Mouse (Mus musculus): ENCODE measurements at regions not wholly inside any gene's neighbourhood (a gene's known extent, or its start where the extent isn't known, plus 50 kb on each side); places are given as distances from the start of the nearest gene placed in this dataset.

GRCm38 (mm10) chr10:98044579-98044978 is 318.0 kb upstream of the C030005K15Rik start:
- Histone ChIP-seq H3K4me2 (ENCODE audit: low read depth, low read length) (no peak overlapping the region), H3K27me3 (ENCODE audit: control insufficient read depth, insufficient read depth, low read length) (no peaks in the 10 kb centered on the region), H3K4me3 (ENCODE audit: low read depth, low read length) (no peak overlapping the region), H3K27ac (replicated peaks; ENCODE audit: low read depth, low read length) (no peak overlapping the region), H3K4me1 (ENCODE audit: control insufficient read depth, insufficient read depth, low read length) (no peaks in the 10 kb centered on the region), H3K9ac (replicated peaks; ENCODE audit: low read length) (no peak overlapping the region), H3K36me3 (replicated peaks; ENCODE audit: control insufficient read depth, insufficient read depth, low read depth, low read length) (no peaks in the 10 kb centered on the region), H3K9me3 (replicated peaks; ENCODE audit: control insufficient read depth, low read length) (no peaks in the 10 kb centered on the region)
- ATAC-seq (replicated peaks; ENCODE audit: insufficient number of reproducible peaks, low FRiP score, low TSS enrichment, low read depth): no peak
- no peak for DNase-seq (ENCODE audit: low spot score)

DNA sequence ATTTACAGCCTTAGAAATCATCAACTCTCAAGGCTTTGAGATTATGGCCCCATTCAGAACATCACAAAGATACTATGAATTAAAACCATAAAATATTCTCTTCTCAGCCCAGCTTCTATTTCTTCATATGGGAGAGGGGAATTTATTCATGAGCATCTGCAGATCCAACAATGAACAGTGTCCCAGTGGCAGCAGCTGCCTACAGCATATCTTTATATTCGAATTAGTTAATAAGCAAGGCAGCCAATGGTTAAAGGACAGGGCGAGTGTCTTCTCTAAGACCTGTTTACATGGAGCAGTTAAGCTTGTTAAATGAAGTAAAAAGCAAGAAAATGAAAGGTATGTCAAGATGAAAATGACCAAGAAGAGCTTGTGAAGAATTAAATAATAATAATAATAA is 346.9 kb upstream of the C030005K15Rik start:
- Histone ChIP-seq H3K27me3 (ENCODE audit: control insufficient read depth, insufficient read depth, low read length) (no peaks in the 10 kb centered on the region), H3K4me1 (ENCODE audit: control insufficient read depth, insufficient read depth, low read length) (no peaks in the 10 kb centered on the region), H3K27ac (replicated peaks; ENCODE audit: low read depth, low read length) (no peak overlapping the region), H3K4me3 (ENCODE audit: low read depth, low read length) (no peak overlapping the region), H3K9ac (replicated peaks; ENCODE audit: low read length) (no peak overlapping the region), H3K9me3 (replicated peaks; ENCODE audit: control insufficient read depth, low read length) (no peaks in the 10 kb centered on the region), H3K36me3 (replicated peaks; ENCODE audit: control insufficient read depth, insufficient read depth, low read depth, low read length) (no peaks in the 10 kb centered on the region), H3K4me2 (ENCODE audit: low read depth, low read length) (no peak overlapping the region)
- no peak for ATAC-seq (replicated peaks; ENCODE audit: insufficient number of reproducible peaks, low FRiP score, low TSS enrichment, low read depth)
- no peak for DNase-seq (ENCODE audit: low spot score)
- 90% methylated on average over 2 of the region's 2 CpGs for WGBS

DNA sequence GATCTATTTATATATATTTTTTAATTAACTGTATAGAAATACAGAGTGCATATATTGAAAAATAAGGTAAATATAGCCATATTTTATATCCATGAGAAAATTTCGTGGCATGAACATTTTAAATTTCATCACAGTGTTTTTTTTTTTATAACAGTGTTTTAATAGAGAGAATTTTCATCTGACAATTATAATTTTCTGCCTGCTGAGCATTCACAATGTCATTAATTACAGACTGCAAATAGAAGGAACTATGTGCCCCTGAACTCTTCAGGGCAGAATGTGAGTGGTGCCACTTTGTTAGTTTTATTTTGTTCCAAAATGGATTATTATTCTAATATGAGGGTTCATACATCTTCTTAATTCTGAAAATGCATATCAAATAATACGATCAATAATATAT is 358.3 kb upstream of the C030005K15Rik start:
- DNase-seq (ENCODE audit: low spot score) (no peak), ATAC-seq (replicated peaks; ENCODE audit: insufficient number of reproducible peaks, low FRiP score, low TSS enrichment, low read depth) (no peak)
- no peak overlapping the region for H3K9ac ChIP-seq (replicated peaks; ENCODE audit: low read length)
- no peaks in the 10 kb centered on the region for H3K4me1 ChIP-seq (ENCODE audit: control insufficient read depth, insufficient read depth, low read length)
- H3K4me3 ChIP-seq (ENCODE audit: low read depth, low read length): no peak overlapping the region
- WGBS: 66% methylated on average over 2 of the region's 2 CpGs
- H3K27me3 ChIP-seq (ENCODE audit: control insufficient read depth, insufficient read depth, low read length): no peaks in the 10 kb centered on the region
- no peak overlapping the region for H3K27ac ChIP-seq (replicated peaks; ENCODE audit: low read depth, low read length)
- H3K9me3 ChIP-seq (replicated peaks; ENCODE audit: control insufficient read depth, low read length): no peaks in the 10 kb centered on the region
- H3K4me2 ChIP-seq (ENCODE audit: low read depth, low read length): no peak overlapping the region
- H3K36me3 ChIP-seq (replicated peaks; ENCODE audit: control insufficient read depth, insufficient read depth, low read depth, low read length): no peaks in the 10 kb centered on the region

DNA sequence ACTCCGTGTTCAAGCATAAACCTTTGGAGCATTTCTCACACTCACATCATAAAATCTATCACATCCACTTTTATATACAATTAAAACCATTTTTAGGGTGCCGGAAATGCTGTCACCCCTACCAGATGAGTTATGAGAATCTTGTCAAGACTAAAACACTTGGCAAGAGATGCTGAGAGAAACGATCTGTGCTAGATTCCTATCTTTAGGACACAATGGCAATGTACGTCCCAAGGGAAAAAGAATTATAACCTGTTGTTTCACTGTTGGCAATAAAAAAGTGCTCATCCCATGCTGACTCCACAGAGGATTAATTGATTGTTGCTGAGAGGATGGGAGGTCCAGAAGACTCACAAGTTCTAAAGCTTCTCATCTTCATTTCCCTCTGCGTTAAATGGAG is 389.7 kb upstream of the C030005K15Rik start:
- DNase-seq (ENCODE audit: low spot score) (no peak), ATAC-seq (replicated peaks; ENCODE audit: insufficient number of reproducible peaks, low FRiP score, low TSS enrichment, low read depth) (no peak)
- Histone ChIP-seq H3K4me1 (ENCODE audit: control insufficient read depth, insufficient read depth, low read length) (no peaks in the 10 kb centered on the region), H3K9ac (replicated peaks; ENCODE audit: low read length) (no peak overlapping the region), H3K27me3 (ENCODE audit: control insufficient read depth, insufficient read depth, low read length) (no peaks in the 10 kb centered on the region), H3K27ac (replicated peaks; ENCODE audit: low read depth, low read length) (no peak overlapping the region), H3K4me3 (ENCODE audit: low read depth, low read length) (no peak overlapping the region), H3K9me3 (replicated peaks; ENCODE audit: control insufficient read depth, low read length) (no peaks in the 10 kb centered on the region), H3K4me2 (ENCODE audit: low read depth, low read length) (no peak overlapping the region), H3K36me3 (replicated peaks; ENCODE audit: control insufficient read depth, insufficient read depth, low read depth, low read length) (no peaks in the 10 kb centered on the region)
- 88% methylated on average over 5 of the region's 5 CpGs for WGBS

- WGBS: 87% methylated on average over 1 of the region's 1 CpGs
- Histone ChIP-seq H3K9ac (replicated peaks; ENCODE audit: low read length) (no peak overlapping the region), H3K36me3 (replicated peaks; ENCODE audit: control insufficient read depth, insufficient read depth, low read depth, low read length) (no peaks in the 10 kb centered on the region), H3K4me2 (ENCODE audit: low read depth, low read length) (no peak overlapping the region), H3K27ac (replicated peaks; ENCODE audit: low read depth, low read length) (no peak overlapping the region), H3K9me3 (replicated peaks; ENCODE audit: control insufficient read depth, low read length) (no peaks in the 10 kb centered on the region), H3K4me1 (ENCODE audit: control insufficient read depth, insufficient read depth, low read length) (no peaks in the 10 kb centered on the region), H3K27me3 (ENCODE audit: control insufficient read depth, insufficient read depth, low read length) (no peaks in the 10 kb centered on the region), H3K4me3 (ENCODE audit: low read depth, low read length) (no peak overlapping the region)
- DNase-seq (ENCODE audit: low spot score) (no peak), ATAC-seq (replicated peaks; ENCODE audit: insufficient number of reproducible peaks, low FRiP score, low TSS enrichment, low read depth) (no peak)
Measured at GRCm38 (mm10) chr10:98125713-98126112, 399.2 kb upstream of the C030005K15Rik start.

GRCm38 (mm10) chr10:98135026-98135425 is 408.5 kb upstream of the C030005K15Rik start:
- no peak overlapping the region for H3K27ac ChIP-seq (replicated peaks; ENCODE audit: low read depth, low read length)
- no peak overlapping the region for H3K9ac ChIP-seq (replicated peaks; ENCODE audit: low read length)
- ATAC-seq (replicated peaks; ENCODE audit: insufficient number of reproducible peaks, low FRiP score, low TSS enrichment, low read depth) (no peak), DNase-seq (ENCODE audit: low spot score) (no peak)
- H3K4me1 ChIP-seq (ENCODE audit: control insufficient read depth, insufficient read depth, low read length): no peaks in the 10 kb centered on the region
- no peaks in the 10 kb centered on the region for H3K27me3 ChIP-seq (ENCODE audit: control insufficient read depth, insufficient read depth, low read length)
- no peaks in the 10 kb centered on the region for H3K9me3 ChIP-seq (replicated peaks; ENCODE audit: control insufficient read depth, low read length)
- H3K4me3 ChIP-seq (ENCODE audit: low read depth, low read length): no peak overlapping the region
- WGBS: 76% methylated on average over 1 of the region's 1 CpGs
- H3K4me2 ChIP-seq (ENCODE audit: low read depth, low read length): no peak overlapping the region
- no peaks in the 10 kb centered on the region for H3K36me3 ChIP-seq (replicated peaks; ENCODE audit: control insufficient read depth, insufficient read depth, low read depth, low read length)

DNA sequence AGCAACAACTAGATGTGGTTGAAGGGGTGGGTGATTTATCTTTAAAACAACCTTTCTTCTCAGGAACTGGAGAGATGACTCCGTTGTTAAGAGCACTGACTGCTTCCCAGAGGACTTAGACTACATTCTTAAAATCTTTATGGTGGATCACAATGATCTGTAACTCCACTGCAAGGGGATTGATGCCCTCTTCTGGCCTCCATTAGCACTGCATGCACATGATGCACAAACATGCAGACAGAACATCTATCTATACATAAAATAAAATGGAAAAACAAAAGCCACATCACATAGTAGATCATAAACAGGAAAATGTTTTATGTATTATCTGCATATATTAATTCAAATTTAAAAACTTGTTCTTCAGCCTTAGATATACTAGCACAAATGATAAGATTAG is 419.2 kb upstream of the C030005K15Rik start:
- H3K36me3 ChIP-seq (replicated peaks; ENCODE audit: control insufficient read depth, insufficient read depth, low read depth, low read length): no peaks in the 10 kb centered on the region
- H3K9me3 ChIP-seq (replicated peaks; ENCODE audit: control insufficient read depth, low read length): no peaks in the 10 kb centered on the region
- 67% methylated on average over 1 of the region's 1 CpGs for WGBS
- no peak overlapping the region for H3K4me3 ChIP-seq (ENCODE audit: low read depth, low read length)
- no peak overlapping the region for H3K9ac ChIP-seq (replicated peaks; ENCODE audit: low read length)
- H3K4me2 ChIP-seq (ENCODE audit: low read depth, low read length): no peak overlapping the region
- H3K27ac ChIP-seq (replicated peaks; ENCODE audit: low read depth, low read length): no peak overlapping the region
- no peaks in the 10 kb centered on the region for H3K27me3 ChIP-seq (ENCODE audit: control insufficient read depth, insufficient read depth, low read length)
- DNase-seq (ENCODE audit: low spot score) (no peak), ATAC-seq (replicated peaks; ENCODE audit: insufficient number of reproducible peaks, low FRiP score, low TSS enrichment, low read depth) (no peak)
- no peaks in the 10 kb centered on the region for H3K4me1 ChIP-seq (ENCODE audit: control insufficient read depth, insufficient read depth, low read length)

GRCm38 (mm10) chr10:98146998-98147863 is 420.7 kb upstream of the C030005K15Rik start:
- Histone ChIP-seq H3K9ac (replicated peaks; ENCODE audit: low read length) (no peak overlapping the region), H3K27ac (replicated peaks; ENCODE audit: low read depth, low read length) (no peak overlapping the region), H3K4me2 (ENCODE audit: low read depth, low read length) (no peak overlapping the region), H3K27me3 (ENCODE audit: control insufficient read depth, insufficient read depth, low read length) (no peaks in the 10 kb centered on the region), H3K36me3 (replicated peaks; ENCODE audit: control insufficient read depth, insufficient read depth, low read depth, low read length) (no peaks in the 10 kb centered on the region), H3K4me1 (ENCODE audit: control insufficient read depth, insufficient read depth, low read length) (no peaks in the 10 kb centered on the region), H3K9me3 (replicated peaks; ENCODE audit: control insufficient read depth, low read length) (no peaks in the 10 kb centered on the region), H3K4me3 (ENCODE audit: low read depth, low read length) (no peak overlapping the region)
- no peak for DNase-seq (ENCODE audit: low spot score)
- 71% methylated on average over 9 of the region's 9 CpGs for WGBS
- ATAC-seq (replicated peaks; ENCODE audit: insufficient number of reproducible peaks, low FRiP score, low TSS enrichment, low read depth): no peak
